Mouse (Mus musculus): Measurements from ENCODE around the gene Gm17268.

- no peak for TF ChIP-seq CTCF (conservative IDR thresholded peaks at IDR 0.05; ENCODE audit: low read length)
- no peak for TF ChIP-seq NANOG (IDR thresholded peaks at IDR 0.05; ENCODE audit: borderline replicate concordance, low read length)
Measured at GRCm38 (mm10) chr11:81998646-81999045, 39.7 kb downstream of the Gm17268 start.

All from E14TG2a.4 (cell line).